Mouse (Mus musculus) adrenal gland, postnatal 14 days (tissue): Measurements from ENCODE around the gene H2-DMb2. TPM values are rescaled to one million over a fixed set of nuclear protein-coding genes. Genes with fewer than 3 reads are reported as not detected.

Experiments used
- DNase-seq: peaks from one replicate; pipeline ENCODE4 v3.0.0; 2021; ENCODE audit warnings: mixed read lengths
- long read RNA-seq, 2 experiments: library from polyadenylated mRNA; stranded (forward); transcript quantifications; one replicate each; pipeline ENCODE4 v2.0.0; 2021
- total RNA-seq: library from RNA; stranded (reverse); gene quantifications from 2 replicates; pipeline ENCODE4 v1.2.3, GENCODE M21; 2021

The H2-DMb2 gene
- total RNA-seq, result 2.7 and 17.0 TPM in 2 replicates
- long read RNA-seq, experiment 1, partial matches to known transcripts, result 1 of 4 reads
- long read RNA-seq, experiment 1, other reads (novel, unspliced or antisense), result 1 of 4 reads
- long read RNA-seq, experiment 2, partial matches to known transcripts, result 0 of 2 reads
- long read RNA-seq, experiment 2, other reads (novel, unspliced or antisense), result 0 of 2 reads

GRCm38 (mm10) chr17:34143033-34143432, at the start of gene H2-DMb2:
Gene H2-DMb2, plus strand, starts transcription at chr17:34143307.
- peak; percentile 71 for DNase-seq

GRCm38 (mm10) chr17:34094283-34095035, 48.6 kb upstream of the H2-DMb2 start:
- no peak for DNase-seq

GRCm38 (mm10) chr17:34096497-34097010, 46.6 kb upstream of the H2-DMb2 start:
- peak; percentile 48 for DNase-seq

- peak; percentile 46 for DNase-seq
These were observed 45.8 kb upstream of the H2-DMb2 start for GRCm38 (mm10) chr17:34097272-34097671.

GRCm38 (mm10) chr17:34098709-34099479, 44.2 kb upstream of the H2-DMb2 start:
- peak; percentile 46 for DNase-seq

GRCm38 (mm10) chr17:34099531-34099930, 43.6 kb upstream of the H2-DMb2 start:
- no peak for DNase-seq

GRCm38 (mm10) chr17:34101185-34101584, 41.9 kb upstream of the H2-DMb2 start:
- no peak for DNase-seq

- peak; percentile 96 for DNase-seq
These were observed 41.5 kb upstream of the H2-DMb2 start for GRCm38 (mm10) chr17:34101604-34102032.

- DNase-seq, result no peak
These were observed 40.3 kb upstream of the H2-DMb2 start for GRCm38 (mm10) chr17:34102831-34103230.

GRCm38 (mm10) chr17:34104804-34105203, 38.3 kb upstream of the H2-DMb2 start:
- DNase-seq, result no peak

- DNase-seq, result no peak
These were observed 36.6 kb upstream of the H2-DMb2 start for GRCm38 (mm10) chr17:34106555-34106954.

- DNase-seq, result no peak
These were observed 35.8 kb upstream of the H2-DMb2 start for GRCm38 (mm10) chr17:34107109-34107867.

- no peak for DNase-seq
These were observed 34.6 kb upstream of the H2-DMb2 start for GRCm38 (mm10) chr17:34108460-34108859.

- DNase-seq, result no peak
These were observed 33.9 kb upstream of the H2-DMb2 start for GRCm38 (mm10) chr17:34109038-34109805.

GRCm38 (mm10) chr17:34109806-34110195, 33.3 kb upstream of the H2-DMb2 start:
- no peak for DNase-seq

GRCm38 (mm10) chr17:34110309-34110708, 32.8 kb upstream of the H2-DMb2 start:
- no peak for DNase-seq

GRCm38 (mm10) chr17:34114114-34114513, 29.0 kb upstream of the H2-DMb2 start:
- DNase-seq, result no peak

GRCm38 (mm10) chr17:34116736-34117370, 26.3 kb upstream of the H2-DMb2 start:
- no peak for DNase-seq

GRCm38 (mm10) chr17:34117421-34118112, 25.5 kb upstream of the H2-DMb2 start:
- DNase-seq, result no peak
